Mouse (Mus musculus): ENCODE measurements around the gene Pus7.
A peak's percentile ranks its signal among the peaks of the same experiment; 100 is the strongest.

Gene Pus7

DNA sequence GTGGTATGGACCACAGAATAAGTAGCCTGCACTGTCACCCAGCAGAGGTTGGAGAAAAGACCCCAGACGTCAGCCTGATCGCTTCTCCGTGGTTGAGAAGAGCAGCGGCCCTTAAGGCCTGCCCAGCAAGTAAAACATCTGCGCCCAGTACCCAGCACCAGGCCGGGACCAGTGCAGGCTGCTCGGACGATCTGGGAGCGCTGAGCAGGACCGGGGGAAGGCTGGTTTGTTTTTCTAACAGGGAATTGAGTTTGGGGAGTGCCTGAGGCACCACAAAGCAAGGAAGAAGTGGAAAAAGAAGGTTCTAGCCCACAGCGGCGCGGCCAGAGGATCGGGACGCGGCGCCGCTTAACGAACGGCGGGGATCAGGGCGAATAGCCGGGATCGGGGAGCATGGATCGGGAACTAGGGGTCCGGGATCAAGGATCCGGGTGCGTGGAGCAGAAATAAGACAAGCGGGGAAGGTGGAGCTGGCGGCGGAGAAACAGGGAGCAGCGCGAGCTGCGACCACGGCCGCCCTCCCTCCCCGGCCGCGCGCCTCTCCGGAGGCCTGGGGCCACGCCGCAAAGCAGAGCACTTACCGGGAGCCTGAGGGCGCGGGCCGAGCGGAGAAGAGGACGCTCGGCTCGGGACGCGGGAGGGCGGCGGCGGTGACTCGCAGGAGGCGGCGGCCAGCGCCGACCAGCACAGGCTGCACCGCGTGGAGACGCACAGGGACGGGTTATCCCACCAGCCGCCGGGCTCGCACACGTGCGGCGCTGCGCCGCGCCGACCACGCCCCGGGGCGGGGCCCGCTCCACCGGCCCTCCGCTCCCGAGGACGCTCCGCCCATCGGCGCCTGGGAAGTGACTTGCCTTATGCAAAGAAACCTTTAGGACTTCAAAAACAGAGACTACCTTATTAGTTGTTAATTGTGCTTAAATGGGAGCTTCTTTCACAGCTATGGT, at the start of gene Pus7:
TSS of gene Pus7 (minus strand) at position 781 of the 947 bp plus-strand sequence.
- DNase-seq (ENCODE audit: low spot score in 2 of 2): peak; percentile 82 to 84

DNA sequence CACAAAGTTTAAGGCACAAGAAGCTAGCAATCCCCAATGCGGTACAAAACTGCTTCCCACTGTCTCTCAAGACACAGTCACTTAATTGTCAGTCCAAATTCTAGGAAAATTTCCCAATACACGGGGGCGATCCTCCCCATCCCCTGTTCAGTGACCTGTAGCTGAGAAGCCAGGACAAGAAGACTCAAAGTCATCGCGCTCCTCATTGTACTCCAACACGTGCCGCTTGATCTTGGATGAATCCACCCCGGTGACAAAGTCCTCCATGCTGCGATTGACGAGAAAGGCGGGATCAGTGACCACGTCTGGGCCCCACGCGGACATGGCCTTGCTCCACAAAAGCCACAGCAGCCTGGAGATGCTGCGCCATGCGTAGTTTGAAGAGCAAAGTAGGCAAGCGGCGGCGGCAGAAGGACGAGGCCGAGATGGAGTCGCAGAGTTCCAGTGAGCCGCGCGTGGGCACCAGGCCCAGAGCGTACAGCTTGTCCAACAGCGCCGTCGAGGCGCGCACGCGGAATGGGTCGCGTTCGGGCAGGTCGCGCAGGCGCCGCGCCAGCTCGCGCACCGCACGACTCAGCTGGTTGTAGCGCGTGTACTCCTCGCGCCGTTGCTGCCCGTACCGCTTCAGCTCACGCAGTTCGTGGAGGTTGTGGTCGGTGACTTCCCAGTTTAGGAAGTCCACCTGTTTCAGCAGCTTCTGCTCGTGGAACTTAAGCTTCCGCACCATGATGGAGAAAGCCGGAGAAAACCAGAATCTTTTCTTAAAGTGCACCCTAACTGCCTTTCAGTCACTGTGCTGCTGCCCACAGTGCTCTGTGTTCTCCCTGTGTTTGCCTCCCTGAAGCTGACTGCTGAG, 47.6 kb upstream of the Pus7 start:
- no peak for DNase-seq (ENCODE audit: low spot score in 2 of 2)

DNA sequence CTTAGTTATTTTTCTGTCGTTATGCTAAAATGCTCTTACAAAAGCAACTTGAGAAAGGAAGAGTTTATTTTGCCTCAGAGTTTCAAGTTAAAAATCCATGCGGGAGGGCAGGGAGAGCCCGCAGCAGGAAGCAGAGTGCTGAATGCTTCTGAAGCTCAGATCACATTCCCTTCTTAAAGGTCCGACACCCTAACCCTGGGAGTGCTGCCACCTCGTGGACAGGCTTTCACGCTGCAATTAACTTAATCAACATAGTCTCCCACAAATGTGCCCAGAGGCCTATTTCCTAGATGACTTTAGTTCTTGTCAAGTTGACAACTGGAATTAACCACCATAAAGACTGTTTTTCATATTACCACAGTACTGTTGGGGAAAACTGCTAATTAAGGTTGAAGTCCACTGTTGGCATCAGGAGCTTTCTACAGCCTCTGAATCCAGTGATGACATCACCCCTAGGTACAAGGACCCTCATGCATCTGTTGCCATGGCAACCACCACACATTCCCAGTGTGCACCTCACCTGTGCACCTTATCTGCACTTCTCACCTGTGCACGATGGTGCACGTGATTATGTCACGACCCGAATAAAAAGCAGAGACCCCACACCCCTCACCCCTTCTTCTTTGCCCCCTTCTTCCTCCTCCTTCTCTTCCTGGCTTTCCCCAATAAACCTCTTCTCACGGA, 43.0 kb upstream of the Pus7 start:
- DNase-seq (ENCODE audit: low spot score in 2 of 2): peak; percentile 54 to 57

DNA sequence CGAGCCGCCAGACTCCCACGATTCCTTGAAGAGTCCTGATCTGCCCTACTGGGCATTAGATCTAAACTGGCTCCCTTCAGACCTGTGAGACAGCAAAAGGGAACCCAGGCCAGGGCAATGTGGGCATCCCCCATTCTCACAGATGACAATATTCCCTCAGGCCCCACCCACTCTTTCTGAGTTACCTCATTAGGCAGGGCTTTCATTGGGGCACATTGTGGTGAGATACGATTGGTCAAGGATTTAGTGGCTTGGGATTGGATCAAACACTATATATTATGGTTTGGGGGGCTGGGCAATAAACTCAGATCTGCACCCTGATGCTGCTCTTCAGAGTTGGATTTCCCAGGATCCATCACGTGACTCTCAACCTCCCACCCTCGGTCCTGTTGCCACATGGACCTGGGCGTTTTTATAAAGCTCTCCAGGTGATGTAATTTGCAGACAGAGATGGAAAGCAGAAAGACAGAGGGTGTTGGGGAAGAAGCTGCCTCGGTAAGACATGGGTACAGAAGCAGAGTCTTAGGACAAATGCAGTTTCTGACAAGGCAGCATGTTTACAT, 40.7 kb upstream of the Pus7 start:
- DNase-seq (ENCODE audit: low spot score in 2 of 2): no peak

DNA sequence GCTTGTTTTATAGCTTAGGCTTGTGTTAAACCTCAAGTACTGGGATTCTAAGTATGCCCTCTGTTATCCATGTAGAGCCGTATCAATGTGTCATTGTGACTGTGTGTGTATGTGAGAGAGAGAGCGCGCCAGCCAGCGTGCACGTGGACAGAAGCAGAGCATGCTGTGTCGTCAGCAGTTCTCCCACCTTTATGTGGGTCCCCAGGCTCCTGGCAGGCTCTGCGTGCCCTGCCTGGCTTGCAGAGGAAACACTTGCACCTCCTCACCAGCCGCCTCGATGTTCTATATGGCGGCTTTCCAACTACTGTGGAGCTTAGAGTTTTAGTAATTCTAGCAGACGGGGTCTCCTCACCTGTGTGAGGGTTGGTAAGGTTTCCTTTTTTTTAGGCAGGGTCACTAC, 38.8 kb upstream of the Pus7 start:
- no peak for DNase-seq (ENCODE audit: low spot score in 2 of 2)

DNA sequence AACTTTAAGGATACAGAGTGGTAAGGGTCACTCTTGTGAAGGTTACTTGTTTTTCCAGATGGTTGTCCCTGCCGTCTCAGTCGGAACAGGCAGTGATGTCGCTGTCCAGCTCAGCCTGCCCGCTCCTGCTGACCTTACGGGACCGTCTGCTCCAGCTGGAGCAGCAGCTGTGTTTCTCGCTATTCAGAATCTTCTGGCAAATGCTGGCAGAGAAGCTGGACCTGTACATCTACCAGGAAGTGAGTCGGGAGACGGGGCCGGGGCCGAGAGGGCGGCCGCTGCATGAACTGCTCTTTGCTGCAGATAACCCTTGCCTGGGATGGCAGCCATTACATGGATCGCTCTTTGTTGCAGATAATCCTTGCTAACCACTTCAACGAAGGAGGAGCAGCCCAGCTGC, 33.2 kb upstream of the Pus7 start:
- no peak for DNase-seq (ENCODE audit: low spot score in 2 of 2)

DNA sequence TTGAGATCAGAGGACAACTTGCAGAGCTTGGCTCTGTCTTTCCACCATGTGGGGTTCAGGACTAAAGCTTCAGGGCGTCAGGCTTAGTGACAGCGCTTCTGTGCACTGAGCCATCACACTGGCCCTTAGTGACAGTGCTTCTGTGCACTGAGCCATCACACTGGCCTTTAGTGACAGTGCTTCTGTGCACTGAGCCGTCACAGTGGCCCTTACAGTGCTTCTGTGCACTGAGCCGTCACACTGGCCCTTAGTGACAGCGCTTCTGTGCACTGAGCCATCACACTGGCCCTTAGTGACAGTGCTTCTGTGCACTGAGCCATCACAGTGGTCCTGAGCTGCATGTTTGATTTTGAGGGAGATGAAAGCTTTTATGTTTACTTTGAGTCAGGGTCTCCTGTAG, 31.3 kb upstream of the Pus7 start:
- no peak for DNase-seq (ENCODE audit: low spot score in 2 of 2)

DNA sequence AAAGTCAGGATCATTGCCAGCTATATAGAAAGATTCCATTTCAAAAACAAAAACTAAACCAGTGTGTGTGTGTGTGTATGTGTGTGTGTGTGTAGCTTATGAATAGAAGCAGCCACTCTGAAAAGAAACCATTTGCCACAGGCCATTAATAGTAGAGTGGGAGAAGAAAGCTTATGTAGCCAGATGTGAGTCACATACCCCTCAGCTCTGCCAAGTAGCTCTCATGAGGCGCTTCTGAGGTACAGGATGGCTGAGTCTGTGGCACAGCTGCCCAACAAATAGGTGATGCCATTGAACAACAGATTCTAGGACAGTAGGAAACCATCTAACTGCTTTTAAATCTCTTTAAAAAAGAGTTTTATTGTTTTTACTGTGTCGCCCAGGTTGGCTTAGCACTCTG, 9.2 kb upstream of the Pus7 start:
- no peak for DNase-seq (ENCODE audit: low spot score in 2 of 2)

DNA sequence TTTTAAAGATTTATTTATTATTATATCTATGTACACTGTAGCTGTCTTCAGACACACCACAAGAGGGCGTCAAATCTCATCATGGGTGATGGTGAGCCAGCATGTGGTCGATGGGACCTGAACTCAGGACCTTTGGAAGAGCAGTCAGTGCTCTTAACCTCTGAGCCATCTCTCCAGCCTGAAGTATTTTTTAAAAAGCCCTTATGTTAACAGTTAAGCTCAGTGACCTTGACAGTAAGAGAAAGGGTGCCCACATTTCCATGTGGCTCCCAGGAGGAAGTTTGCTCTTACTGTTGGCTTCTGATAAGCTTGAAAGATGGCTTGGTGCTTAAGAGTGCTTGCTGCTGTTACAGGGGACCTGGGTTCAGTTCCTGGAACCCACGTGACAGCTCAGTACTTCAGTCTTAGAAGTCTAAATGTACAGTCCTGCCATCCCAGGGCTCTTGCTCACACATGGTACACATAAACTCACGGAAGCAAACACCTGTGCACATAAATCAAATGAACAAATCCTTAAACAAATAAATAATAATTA, 5.6 kb upstream of the Pus7 start:
- DNase-seq (ENCODE audit: low spot score in 2 of 2): no peak

DNA sequence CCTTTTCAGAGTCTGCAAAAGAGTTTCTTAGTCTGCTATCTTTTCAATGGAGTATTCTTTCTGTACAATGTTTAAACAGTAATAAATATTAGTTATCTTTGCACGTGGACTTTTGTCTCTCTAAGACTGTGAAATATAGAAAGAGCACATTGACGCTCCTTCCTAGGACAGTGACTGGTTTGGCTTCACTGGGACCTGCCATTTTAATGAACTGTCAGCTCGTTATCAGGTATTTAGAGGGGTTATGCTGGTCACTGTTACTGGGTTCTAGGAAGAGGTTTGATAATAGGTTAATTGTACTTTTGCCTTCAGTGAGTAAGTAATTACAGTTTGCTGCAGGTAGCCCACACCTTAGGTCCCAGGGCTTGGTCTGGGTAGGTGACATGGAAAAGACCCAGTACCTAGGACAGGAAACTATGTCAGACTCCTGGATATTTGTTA, 4.9 kb upstream of the Pus7 start:
- DNase-seq (ENCODE audit: low spot score in 2 of 2): no peak

DNA sequence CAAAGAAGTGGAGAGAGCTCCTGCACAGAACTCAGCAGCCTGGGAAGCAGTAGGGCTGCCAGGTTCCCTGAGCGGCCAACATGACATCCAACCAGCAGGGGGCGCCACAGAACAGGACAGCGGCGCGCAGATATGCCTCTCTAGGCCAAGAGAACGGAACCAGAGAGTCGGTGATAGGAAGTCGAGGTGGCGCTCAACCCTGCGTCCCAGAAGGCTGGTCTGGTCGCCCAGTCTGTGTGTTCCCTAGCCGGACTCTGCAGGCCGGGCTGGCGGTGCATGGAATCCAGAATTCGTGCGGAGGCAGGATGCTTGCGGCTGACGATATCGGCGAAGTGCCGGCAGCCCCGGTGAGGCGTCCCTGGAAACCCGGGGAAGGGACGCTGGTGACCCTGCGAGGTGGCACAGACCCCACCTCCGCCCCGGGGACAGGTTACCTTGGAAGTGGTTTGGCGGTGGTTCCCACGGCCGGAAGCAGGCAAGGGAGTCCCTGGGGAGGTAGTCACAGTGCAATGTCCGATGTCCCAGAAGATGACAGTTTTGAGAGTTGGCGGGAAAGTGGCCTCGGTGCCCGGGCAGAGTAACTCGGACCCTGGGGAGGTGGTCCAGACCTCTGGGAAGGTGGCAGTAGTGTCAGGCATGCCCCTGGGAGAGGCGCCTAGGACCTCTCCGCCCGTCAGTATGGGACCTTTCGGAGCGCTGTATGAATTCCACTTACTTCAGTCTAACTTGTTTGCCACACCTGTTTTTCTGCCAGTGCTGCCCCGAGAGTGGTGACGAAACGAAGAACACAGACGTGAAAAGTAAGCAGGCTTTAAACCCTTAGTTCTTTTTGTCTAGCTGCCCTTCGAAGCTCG, 4.3 kb upstream of the Pus7 start, which contains the start of gene Rint1:
TSS of gene Rint1 (plus strand) at position 176 of the 854 bp plus-strand sequence.
- DNase-seq (ENCODE audit: low spot score in 2 of 2): peak; percentile 88 to 90

DNA sequence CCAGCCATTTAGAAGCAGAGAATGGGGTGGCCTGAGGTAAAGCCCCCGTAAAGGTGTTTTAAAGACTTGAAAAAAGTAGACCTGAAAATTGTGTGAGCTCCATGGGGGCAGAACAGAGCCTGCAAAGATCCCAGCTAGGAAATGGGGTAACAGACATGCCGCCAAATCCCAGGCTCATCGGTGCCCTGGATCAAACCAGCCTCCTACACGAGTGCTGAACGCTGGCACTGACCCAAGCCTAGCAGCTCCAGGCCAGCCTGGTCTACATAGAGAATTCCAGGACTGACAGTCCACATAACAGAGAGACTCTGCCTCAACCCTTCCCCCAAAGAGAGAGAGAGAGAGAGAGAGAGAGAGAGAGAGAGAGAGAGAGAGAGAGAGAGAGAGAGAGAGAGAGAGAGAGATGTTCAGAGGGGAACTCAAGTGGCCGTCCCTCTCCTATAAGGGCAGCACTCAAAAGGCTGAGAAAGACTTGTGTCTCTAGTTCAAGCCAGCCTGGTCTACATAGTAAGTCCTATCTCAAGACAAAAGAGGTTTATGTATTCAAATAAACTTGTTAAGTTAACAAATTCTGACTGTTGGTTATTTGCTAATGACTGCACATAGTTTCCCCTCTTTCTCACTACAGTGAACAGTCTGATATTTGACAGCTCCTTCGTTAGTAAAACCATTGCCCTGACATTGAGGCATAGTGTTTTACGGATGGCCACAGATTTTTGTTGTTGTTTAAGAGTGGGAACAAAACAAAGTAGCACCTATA, 1.3 kb downstream of the Pus7 start:
- DNase-seq (ENCODE audit: low spot score in 2 of 2): no peak

DNA sequence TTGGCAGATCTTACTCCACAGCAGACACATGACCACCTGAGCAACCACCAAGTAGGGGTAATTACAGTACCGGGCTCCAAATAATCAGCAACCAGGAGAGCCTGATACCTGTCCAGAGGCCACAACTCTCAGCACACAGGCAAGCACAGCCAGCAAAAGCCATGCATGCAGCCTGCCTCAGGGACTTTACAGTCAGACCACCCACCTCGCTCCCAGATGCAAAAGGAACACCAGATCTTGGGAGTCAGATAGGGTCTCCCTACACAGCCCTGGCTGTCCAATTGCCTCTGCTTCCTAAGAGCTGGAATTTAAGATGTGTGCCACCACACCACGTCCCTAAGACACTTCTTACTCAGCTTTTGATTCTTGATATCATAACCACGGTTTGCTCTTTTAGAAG, 2.3 kb downstream of the Pus7 start:
- DNase-seq (ENCODE audit: low spot score in 2 of 2): no peak

DNA sequence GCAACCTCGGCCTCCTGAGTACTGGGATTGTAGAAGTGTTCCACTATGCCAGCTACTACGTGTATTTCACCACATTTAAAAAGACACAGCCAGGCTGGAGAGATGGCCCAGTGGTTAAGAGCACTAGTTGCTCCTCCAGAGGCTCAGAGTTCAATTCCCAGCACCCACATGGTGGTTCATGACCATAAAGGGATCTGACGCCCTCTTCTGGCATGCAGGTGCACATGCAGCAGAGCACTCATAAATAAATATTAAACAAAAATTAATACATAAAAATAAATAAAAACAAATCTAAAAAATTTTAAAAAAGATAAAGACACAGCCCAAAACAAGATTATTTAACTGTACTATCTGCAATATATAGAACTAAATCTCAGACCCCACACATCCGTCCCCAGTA, 3.0 kb downstream of the Pus7 start:
- DNase-seq (ENCODE audit: low spot score in 2 of 2): no peak

DNA sequence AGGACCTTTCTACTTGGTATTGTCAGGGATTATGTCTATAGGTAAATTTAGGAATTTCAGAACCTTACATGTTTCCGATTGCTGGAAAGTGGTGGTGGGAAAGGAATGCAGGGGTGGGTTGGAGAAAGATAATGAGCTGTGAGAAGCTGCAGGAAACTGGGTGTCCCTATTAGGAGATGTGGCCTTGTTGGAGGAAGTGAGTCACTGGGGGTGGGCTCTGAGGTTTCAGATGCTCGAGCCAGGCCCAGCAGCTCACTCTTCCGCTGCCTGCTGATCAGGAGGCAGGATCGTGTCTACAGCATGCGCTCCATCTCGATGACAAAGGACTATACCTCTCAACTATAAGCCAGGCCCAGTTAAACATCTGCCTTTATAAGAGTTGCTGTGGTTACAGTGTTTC, 9.3 kb downstream of the Pus7 start:
- DNase-seq (ENCODE audit: low spot score in 2 of 2): no peak

DNA sequence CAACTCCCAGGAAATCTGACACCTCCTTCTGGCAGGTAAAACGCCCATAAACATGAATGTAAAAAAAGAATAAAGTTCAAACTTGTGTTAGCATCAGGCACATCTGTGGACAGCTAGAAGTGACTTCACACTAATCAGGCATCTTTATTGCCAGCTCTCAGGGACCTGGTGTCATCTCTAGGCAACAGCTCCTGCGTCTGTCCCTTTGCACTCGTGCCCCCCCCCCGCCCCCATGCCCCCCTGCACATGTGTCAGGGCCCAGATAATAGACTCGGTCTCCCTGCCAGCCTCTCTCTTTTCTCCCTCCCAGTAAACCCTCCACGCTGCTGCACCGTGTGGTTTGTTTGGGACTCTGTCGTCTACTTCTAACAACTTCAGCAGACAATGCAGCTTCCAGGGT, 12.4 kb downstream of the Pus7 start:
- no peak for DNase-seq (ENCODE audit: low spot score in 2 of 2)

DNA sequence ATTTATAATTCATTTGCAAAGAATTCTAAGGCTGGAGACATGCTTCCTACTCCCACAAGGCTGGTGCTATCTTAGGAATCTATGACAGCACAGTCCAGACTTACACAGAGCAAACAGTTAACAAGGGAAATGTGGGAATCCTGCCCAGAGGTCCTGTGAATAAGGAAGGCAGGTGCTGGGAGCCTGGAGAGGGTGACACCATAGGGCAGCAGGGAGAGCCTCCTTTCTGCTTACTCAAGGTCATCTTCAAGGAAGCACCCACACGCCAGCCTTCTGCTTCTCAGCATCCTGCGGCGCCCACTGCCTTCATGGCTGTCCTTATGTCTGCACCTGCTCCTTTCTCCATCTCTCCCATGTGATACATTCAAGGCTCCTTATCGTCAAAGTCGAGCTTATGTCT, 19.0 kb downstream of the Pus7 start:
- DNase-seq (ENCODE audit: low spot score in 2 of 2): no peak

DNA sequence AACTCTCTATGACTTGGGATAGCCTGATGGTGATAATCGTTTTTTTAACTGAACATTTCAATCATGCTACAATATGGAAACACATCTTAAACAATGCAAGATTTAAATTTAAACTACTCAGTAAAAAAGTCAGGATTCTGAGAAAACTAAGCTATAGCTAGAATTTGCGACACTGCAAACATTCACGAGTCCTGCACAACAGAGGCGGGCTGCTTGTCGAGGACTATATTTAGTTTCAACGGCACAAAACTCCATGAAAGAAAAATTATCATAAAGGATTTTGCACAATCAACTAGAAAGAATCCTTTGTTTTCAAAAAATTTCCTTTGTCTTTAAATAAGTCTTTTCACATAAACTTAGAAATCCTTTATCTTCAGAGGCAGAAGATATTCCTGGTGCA, 21.0 kb downstream of the Pus7 start:
- no peak for DNase-seq (ENCODE audit: low spot score in 2 of 2)

DNA sequence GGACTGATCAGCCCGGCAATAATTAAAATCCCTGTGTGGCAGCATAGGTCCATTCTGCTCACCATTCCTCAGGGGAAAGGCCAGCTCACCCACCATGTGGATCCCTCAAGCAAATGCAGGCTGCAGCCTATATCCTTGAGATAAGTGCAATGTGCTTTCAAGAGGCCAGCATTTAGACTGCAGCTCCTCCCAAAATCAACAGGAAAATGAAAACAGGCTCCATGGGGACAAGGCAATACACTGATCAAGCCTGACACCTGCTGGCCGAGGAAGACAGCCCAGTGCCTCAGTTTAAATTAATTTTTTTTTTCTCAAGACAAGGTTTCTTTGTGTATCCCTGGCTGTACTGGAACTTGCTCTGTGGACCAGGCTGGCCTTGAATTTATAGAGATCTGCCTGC, 24.9 kb downstream of the Pus7 start:
- DNase-seq (ENCODE audit: low spot score in 2 of 2): no peak

DNA sequence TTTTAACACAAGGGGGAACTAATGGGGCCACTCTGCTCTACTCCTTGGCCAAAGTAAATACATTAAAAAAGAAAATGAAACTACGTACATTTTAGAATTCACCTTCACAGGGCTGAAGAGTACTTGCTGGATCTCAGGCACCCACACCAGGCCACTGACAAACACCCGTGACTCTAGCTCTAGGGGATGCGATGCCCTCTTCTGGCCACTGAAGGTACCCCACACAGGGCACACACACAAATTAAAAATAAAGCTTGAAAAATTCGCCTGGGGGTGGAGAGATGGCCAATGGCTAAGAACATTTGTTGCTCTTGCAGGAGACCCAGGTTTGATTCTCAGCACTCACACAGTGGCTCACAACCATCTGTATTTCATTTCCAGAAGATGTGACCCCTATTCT, 27.1 kb downstream of the Pus7 start:
- no peak for DNase-seq (ENCODE audit: low spot score in 2 of 2)

All from spleen, postnatal 36 days (tissue).